Mouse (Mus musculus) MEL (cell line): ENCODE results near the gene Dpp9. TPM values are rescaled to one million over a fixed set of nuclear protein-coding genes. Genes with fewer than 3 reads are reported as not detected.
A peak's percentile ranks its signal among the peaks of the same experiment; 100 is the strongest.

ENCODE experiments used
- DNase-seq: peaks from one replicate; pipeline ENCODE4 v3.0.0; 2011; ENCODE audit warnings: low read depth, low spot score
- H3K27ac ChIP-seq: 2 replicates; pipeline ENCODE4 v1.5.1; 2012; ENCODE audit warnings: low read depth, mild to moderate bottlenecking, control low read depth, low read length, moderate library complexity; ENCODE audit not compliant: control insufficient read depth
- H3K27me3 ChIP-seq, 2 experiments: fragments of 150-350 bp in 1 of 2; sonication (generic) in 1 of 2; 2 replicates each; pipeline ENCODE4 v1.6.1; 2012; ENCODE audit warnings: low read length in 2 of 2, mild to moderate bottlenecking in 2 of 2, improper control_type of control experiment in 1 of 2, moderate library complexity in 1 of 2; ENCODE audit not compliant: insufficient read depth in 2 of 2, control insufficient read depth in 1 of 2
- H3K36me3 ChIP-seq, 2 experiments: 2 replicates each; pipeline ENCODE4 v1.6.1; 2012 to 2014; ENCODE audit warnings: low read length in 2 of 2, improper control_type of control experiment in 1 of 2, inconsistent platforms in 1 of 2, mild to moderate bottlenecking in 1 of 2; ENCODE audit not compliant: insufficient read depth in 2 of 2, control insufficient read depth in 1 of 2
- H3K4me1 ChIP-seq, 2 experiments: fragments of 150-350 bp in 1 of 2; sonication (generic) in 1 of 2; 2 replicates each; pipeline ENCODE4 v1.6.1; 2012; ENCODE audit warnings: low read length in 2 of 2, improper control_type of control experiment in 1 of 2, mild to moderate bottlenecking in 1 of 2; ENCODE audit not compliant: insufficient read depth in 2 of 2, control insufficient read depth in 1 of 2
- H3K4me3 ChIP-seq, 2 experiments: fragments of 150-350 bp in 1 of 2; sonication (generic) in 1 of 2; 2 replicates each; pipeline ENCODE4 v1.5.1; 2012; ENCODE audit warnings: low read depth in 2 of 2, low read length in 2 of 2, mild to moderate bottlenecking in 2 of 2, moderate library complexity in 2 of 2, control low read depth in 1 of 2, improper control_type of control experiment in 1 of 2; ENCODE audit not compliant: control insufficient read depth in 1 of 2, insufficient read depth in 1 of 2
- H3K79me2 ChIP-seq: 2 replicates; pipeline ENCODE4 v1.6.1; 2012; ENCODE audit warnings: mild to moderate bottlenecking, low read length, moderate library complexity; ENCODE audit not compliant: control insufficient read depth, poor library complexity, insufficient read depth
- H3K9ac ChIP-seq: 2 replicates; pipeline ENCODE4 v1.6.1; 2012; ENCODE audit warnings: low read depth, mild to moderate bottlenecking, control low read depth, low read length, moderate library complexity; ENCODE audit not compliant: control insufficient read depth, poor library complexity, severe bottlenecking
- H3K9me3 ChIP-seq: fragments of 150-350 bp; sonication (generic); replicated peaks from 2 replicates; pipeline ENCODE4 v1.6.1; 2012; ENCODE audit warnings: mild to moderate bottlenecking, low read length, improper control_type of control experiment, moderate library complexity; ENCODE audit not compliant: insufficient read depth
- BHLHE40 ChIP-seq: IDR thresholded peaks from 2 replicates; pipeline ENCODE4 v1.6.1; 2012; ENCODE audit warnings: low read depth, mild to moderate bottlenecking, inconsistent platforms, low read length, improper control_type of control experiment, borderline replicate concordance
- CTCF ChIP-seq, 3 experiments: IDR thresholded peaks in 2 of 3; conservative IDR thresholded peaks in 1 of 3; 2 replicates each; pipeline ENCODE4 v1.5.1; 2011 to 2012; ENCODE audit warnings: low read length in 3 of 3, low read depth in 2 of 3, mild to moderate bottlenecking in 2 of 3, improper control_type of control experiment in 1 of 3, inconsistent platforms in 1 of 3, mixed read lengths in 1 of 3, moderate library complexity in 1 of 3; ENCODE audit not compliant: control insufficient read depth in 1 of 3, insufficient read depth in 1 of 3, poor library complexity in 1 of 3, severe bottlenecking in 1 of 3
- E2F4 ChIP-seq: IDR thresholded peaks from 2 replicates; pipeline ENCODE4 v1.6.1; 2011; ENCODE audit warnings: low read depth, low read length, improper control_type of control experiment, borderline replicate concordance
- ELF1 ChIP-seq: IDR thresholded peaks from 2 replicates; pipeline ENCODE4 v1.6.1; 2014; ENCODE audit warnings: low read depth, mild to moderate bottlenecking, inconsistent platforms, low read length, improper control_type of control experiment, moderate library complexity
- KAT2A ChIP-seq: conservative IDR thresholded peaks from 2 replicates; pipeline ENCODE4 v1.6.1; 2012; ENCODE audit warnings: low read depth, low read length, improper control_type of control experiment, inconsistent platforms
- MAFK ChIP-seq: IDR thresholded peaks from 2 replicates; pipeline ENCODE4 v1.6.1; 2011; ENCODE audit warnings: low read depth, mild to moderate bottlenecking, low read length, improper control_type of control experiment, borderline replicate concordance
- MEF2A ChIP-seq: IDR thresholded peaks from 2 replicates; pipeline ENCODE4 v1.6.1; 2014; ENCODE audit warnings: low read depth, mild to moderate bottlenecking, inconsistent platforms, low read length, improper control_type of control experiment; ENCODE audit not compliant: poor library complexity, insufficient replicate concordance, severe bottlenecking; ENCODE audit errors: extremely low read depth
- MYB ChIP-seq: IDR thresholded peaks from 2 replicates; pipeline ENCODE4 v1.6.1; 2011; ENCODE audit warnings: mild to moderate bottlenecking, low read depth, low read length, improper control_type of control experiment
- NRF1 ChIP-seq: IDR thresholded peaks from 2 replicates; pipeline ENCODE4 v1.6.1; 2014; ENCODE audit warnings: low read depth, mild to moderate bottlenecking, inconsistent platforms, low read length, improper control_type of control experiment, moderate library complexity; ENCODE audit not compliant: poor library complexity, insufficient read depth, severe bottlenecking
- POLR2A ChIP-seq, 2 experiments: IDR thresholded peaks; 2 replicates each; pipeline ENCODE4 v1.6.1; 2011 to 2012; ENCODE audit warnings: low read length in 2 of 2, mild to moderate bottlenecking in 2 of 2, control low read depth in 1 of 2, improper control_type of control experiment in 1 of 2, low read depth in 1 of 2, moderate library complexity in 1 of 2; ENCODE audit not compliant: control insufficient read depth in 1 of 2, insufficient read depth in 1 of 2, poor library complexity in 1 of 2
- POLR2AphosphoS2 ChIP-seq: IDR thresholded peaks from 2 replicates; pipeline ENCODE4 v1.6.1; 2011; ENCODE audit warnings: low read length, improper control_type of control experiment
- RCOR1 ChIP-seq: IDR thresholded peaks from 2 replicates; pipeline ENCODE4 v1.6.1; 2012; ENCODE audit warnings: low read depth, mild to moderate bottlenecking, inconsistent platforms, low read length, improper control_type of control experiment
- SMC3 ChIP-seq: IDR thresholded peaks from 2 replicates; pipeline ENCODE4 v1.6.1; 2011; ENCODE audit warnings: low read depth, low read length, improper control_type of control experiment
- polyA plus RNA-seq, 2 experiments: library from polyadenylated mRNA; stranded (reverse) in 1 of 2; unstranded in 1 of 2; fragments of >175 nt in 1 of 2; fragments of >200 nt in 1 of 2; gene quantifications; 2 replicates each; pipeline versions ENCODE4 v1.2.1 to v1.2.4; 2012; ENCODE audit warnings: low replicate concordance in 2 of 2, low read depth in 1 of 2; ENCODE audit not compliant: insufficient read length in 2 of 2, insufficient read depth in 1 of 2, missing spikeins in 1 of 2
- total RNA-seq: library from RNA; depleted of rRNA; stranded (reverse); fragments of 300-350 nt; gene quantifications from 2 replicates; pipeline ENCODE4 v1.2.3, GENCODE M21; 2012

Dpp9 gene
- total and polyA plus RNA-seq, 3 experiments: 36.3 to 67.2 TPM; not detected in 1

DNA sequence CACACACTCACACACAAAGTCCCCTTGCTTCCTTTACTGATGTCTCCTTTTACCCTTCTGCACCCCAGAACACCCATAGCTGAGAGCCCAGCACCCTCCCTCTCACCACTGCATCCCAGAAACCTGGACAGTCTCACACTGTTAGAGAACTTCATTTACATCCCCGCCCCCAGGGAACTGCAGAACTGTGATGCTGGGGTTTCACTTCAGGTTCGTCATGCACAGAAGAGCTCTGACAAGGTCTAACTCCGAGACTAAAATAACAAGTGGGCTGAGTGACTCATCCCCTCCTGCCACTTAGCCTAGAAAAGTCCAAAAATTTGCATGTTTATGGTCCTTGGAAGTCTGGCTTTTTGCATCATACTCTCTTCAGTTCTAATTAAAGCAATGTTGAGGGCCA lies 47.6 kb upstream of the Dpp9 start:
- H3K9me3 ChIP-seq: no peaks in the 10 kb centered on the region
- peaks cover 0 to 7% of the 10 kb centered on the region in 2 experiments; a peak in 2 of 4 replicates for H3K36me3 ChIP-seq
- no peak overlapping the region for H3K9ac ChIP-seq
- H3K79me2 ChIP-seq: peaks cover 7% of the 10 kb centered on the region
- no peaks in the 10 kb centered on the region for H3K27me3 ChIP-seq
- no peak overlapping the region for H3K4me3 ChIP-seq
- no peak overlapping the region; the same call in 1 of the 2 replicates for H3K27ac ChIP-seq
- no peak for TF ChIP-seq POLR2A (IDR thresholded peaks at IDR 0.05; ENCODE audit: control insufficient read depth in 1 of 2, insufficient read depth in 1 of 2, low read depth in 1 of 2, low read length in 2 of 2, poor library complexity in 1 of 2)
- TF ChIP-seq MEF2A: no peak
- TF ChIP-seq CTCF (IDR thresholded peaks at IDR 0.05 in 2 of 3, conservative IDR thresholded peaks at IDR 0.05 in 1 of 3; ENCODE audit: control insufficient read depth in 1 of 3, insufficient read depth in 1 of 3, low read depth in 2 of 3, low read length in 3 of 3, poor library complexity in 1 of 3, severe bottlenecking in 1 of 3): no peak
- no peak for TF ChIP-seq SMC3
- TF ChIP-seq KAT2A: no peak
- no peak for TF ChIP-seq MAFK
- no peak for TF ChIP-seq RCOR1
- TF ChIP-seq BHLHE40: no peak
- no peak for TF ChIP-seq E2F4
- no peak for TF ChIP-seq MYB
- TF ChIP-seq ELF1: no peak
- peaks cover 0 to 14% of the 10 kb centered on the region in 2 experiments; a peak in 2 of 4 replicates for H3K4me1 ChIP-seq
- DNase-seq: no peak

GRCm38 (mm10) chr17:56265869-56266268 lies 47.2 kb upstream of the Dpp9 start:
- Histone ChIP-seq H3K4me3 (no peak overlapping the region), H3K27ac (no peak overlapping the region; the same call in 1 of the 2 replicates), H3K4me1 (peaks cover 0 to 18% of the 10 kb centered on the region in 2 experiments; a peak in 2 of 4 replicates), H3K36me3 (peaks cover 0 to 7% of the 10 kb centered on the region in 2 experiments; a peak in 2 of 4 replicates), H3K9me3 (no peaks in the 10 kb centered on the region), H3K79me2 (peaks cover 11% of the 10 kb centered on the region), H3K9ac (no peak overlapping the region), H3K27me3 (no peaks in the 10 kb centered on the region)
- peak; percentile 50 for DNase-seq
- TF ChIP-seq NRF1: no peak
- 0 out of 4 replicates have a peak, but pooled peaks of 1 of the 2 experiments have one; percentile 25 for TF ChIP-seq POLR2A (IDR thresholded peaks at IDR 0.05; ENCODE audit: control insufficient read depth in 1 of 2, insufficient read depth in 1 of 2, low read depth in 1 of 2, low read length in 2 of 2, poor library complexity in 1 of 2)

- Histone ChIP-seq H3K9me3 (no peaks in the 10 kb centered on the region), H3K4me3 (no peak overlapping the region), H3K36me3 (peaks cover 0 to 13% of the 10 kb centered on the region in 2 experiments; a peak in 3 of 4 replicates), H3K27ac (no peak overlapping the region), H3K79me2 (peaks cover 19% of the 10 kb centered on the region), H3K4me1 (peaks cover 0 to 25% of the 10 kb centered on the region in 2 experiments; a peak in 2 of 4 replicates), H3K9ac (no peak overlapping the region), H3K27me3 (no peaks in the 10 kb centered on the region)
- TF ChIP-seq POLR2AphosphoS2 (0 out of 2 replicates have a peak, but pooled peaks have one; percentile 33), RCOR1 (no peak), MYB (no peak)
- no peak for DNase-seq
Observed at GRCm38 (mm10) chr17:56265011-56265410, 46.3 kb upstream of the Dpp9 start.
